Mouse (Mus musculus) kidney, embryonic 16.5 days (tissue): ENCODE data around the gene Samd3. TPM values are rescaled to one million over a fixed set of nuclear protein-coding genes. Genes with fewer than 3 reads are reported as not detected.

ENCODE experiments used
- ATAC-seq: fragments of 200-750 bp; cut with Nextera tagmentation; 2 replicates; pipeline ENCODE4 v1.8.0; 2017; ENCODE audit warnings: moderate TSS enrichment; ENCODE audit not compliant: low FRiP score, low TSS enrichment
- H3K27ac ChIP-seq: fragments of 300-500 bp; sonication (generic); 2 replicates; pipeline ENCODE4 v1.5.1; 2014; ENCODE audit warnings: low read length
- H3K27me3 ChIP-seq: fragments of 300-500 bp; sonication (generic); 2 replicates; pipeline ENCODE4 v1.6.1; 2014; ENCODE audit warnings: low read length, control low read depth, mixed read lengths; ENCODE audit not compliant: insufficient read depth
- H3K36me3 ChIP-seq: fragments of 300-500 bp; sonication (generic); 2 replicates; pipeline ENCODE4 v1.6.1; 2014; ENCODE audit warnings: low read length, control low read depth, mixed read lengths; ENCODE audit not compliant: insufficient read depth
- H3K4me1 ChIP-seq: fragments of 300-500 bp; sonication (generic); 2 replicates; pipeline ENCODE4 v1.6.1; 2014; ENCODE audit warnings: low read length, control low read depth, mixed read lengths; ENCODE audit not compliant: insufficient read depth
- H3K4me2 ChIP-seq: fragments of 300-500 bp; sonication (generic); replicated peaks from 2 replicates; pipeline ENCODE4 v1.6.1; 2014; ENCODE audit warnings: low read depth, low read length
- H3K4me3 ChIP-seq: fragments of 300-500 bp; sonication (generic); 2 replicates; pipeline ENCODE4 v1.5.1; 2014; ENCODE audit warnings: mild to moderate bottlenecking, low read length
- H3K9ac ChIP-seq: fragments of 300-500 bp; sonication (generic); replicated peaks from 2 replicates; pipeline ENCODE4 v1.6.1; 2014; ENCODE audit warnings: low read length
- H3K9me3 ChIP-seq: fragments of 300-500 bp; sonication (generic); 2 replicates; pipeline ENCODE4 v1.6.1; 2016; ENCODE audit warnings: low read length, control low read depth
- WGBS: fragments of 180-500 bp; shearing (Covaris S2); extraction: QIAGEN DNeasy Blood & Tissue Kit; methylation state at CpG from one replicate; pipeline ENCODE4 v1.1.7; 2014; 5-methylcytosine and 5-hydroxymethylcytosine counted together
- polyA plus RNA-seq: library from polyadenylated mRNA; unstranded; fragments of >200 nt; fragmentation: Nextera tagmentation; extraction: Ambion mirVana; gene quantifications from 2 replicates; pipeline ENCODE4 v1.2.1, GENCODE M21; 2015

Gene Samd3
- polyA plus RNA-seq = not detected in 2 replicates

DNA sequence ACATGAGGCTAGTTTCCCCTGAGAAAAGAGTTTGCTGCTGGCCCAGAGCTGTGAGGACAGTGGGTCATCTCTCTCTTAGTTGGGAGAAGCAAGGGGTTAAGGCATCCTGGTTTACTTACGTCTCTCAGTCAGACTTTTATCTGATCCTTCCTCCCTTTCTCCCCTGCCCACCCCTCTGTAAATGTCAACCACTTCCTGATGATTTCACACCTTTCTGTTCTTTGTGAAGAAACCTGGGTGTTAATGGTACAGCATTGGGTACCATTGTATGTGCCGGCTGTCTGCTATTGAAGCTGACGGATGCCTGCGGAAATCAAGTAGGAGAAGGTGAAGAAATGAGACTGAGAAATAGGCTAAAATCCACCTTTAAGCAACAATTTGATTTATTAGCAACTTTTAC lies at the start of gene Samd3:
Gene Samd3 (plus strand): TSS at position 220 of the 400 bp plus-strand sequence.
- Histone ChIP-seq H3K27me3 (no peaks in the 10 kb centered on the region), H3K36me3 (no peaks in the 10 kb centered on the region), H3K27ac (no peak within 1 kb of the TSS), H3K9me3 (no peaks in the 10 kb centered on the region), H3K4me3 (no peak within 1 kb of the TSS), H3K4me1 (no peaks in the 10 kb centered on the region), H3K4me2 (no peak within 1 kb of the TSS), H3K9ac (no peak within 1 kb of the TSS)
- 36% methylated on average over 4 of the region's 4 CpGs for WGBS
- no peak for ATAC-seq

GRCm38 (mm10) chr10:26185289-26185688 lies 44.2 kb upstream of the Samd3 start:
- no peak overlapping the region for H3K27ac ChIP-seq
- WGBS = 85% methylated on average over 5 of the region's 5 CpGs
- H3K4me3 ChIP-seq = no peak overlapping the region
- no peaks in the 10 kb centered on the region for H3K4me1 ChIP-seq
- H3K36me3 ChIP-seq = no peaks in the 10 kb centered on the region
- ATAC-seq = no peak
- no peak overlapping the region for H3K9ac ChIP-seq
- no peaks in the 10 kb centered on the region for H3K27me3 ChIP-seq
- no peak overlapping the region for H3K4me2 ChIP-seq
- H3K9me3 ChIP-seq = no peaks in the 10 kb centered on the region

GRCm38 (mm10) chr10:26190811-26191210 lies 38.7 kb upstream of the Samd3 start:
- Histone ChIP-seq H3K27me3 (no peaks in the 10 kb centered on the region), H3K4me3 (no peak overlapping the region), H3K9me3 (no peaks in the 10 kb centered on the region), H3K36me3 (no peaks in the 10 kb centered on the region), H3K27ac (no peak overlapping the region), H3K4me2 (no peak overlapping the region), H3K4me1 (no peaks in the 10 kb centered on the region), H3K9ac (no peak overlapping the region)
- ATAC-seq = no peak

DNA sequence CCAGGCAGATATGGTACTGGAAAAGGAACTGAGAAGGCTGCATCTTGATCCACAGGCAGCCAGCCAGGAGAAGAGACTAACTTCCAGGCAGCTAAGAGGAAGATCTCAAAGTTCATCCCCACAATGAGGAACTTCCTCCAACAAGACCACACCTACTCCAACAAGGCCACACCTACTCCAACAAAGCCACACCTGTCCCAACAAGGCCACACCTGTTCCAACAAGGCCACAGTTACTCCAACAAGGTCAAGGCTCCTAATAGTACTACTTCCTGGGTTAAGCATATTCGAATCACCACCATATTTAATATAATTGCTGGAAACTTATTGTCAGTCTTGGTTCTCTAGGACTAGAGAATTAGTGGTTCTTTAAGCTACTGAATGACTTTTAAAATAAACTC lies 34.6 kb upstream of the Samd3 start:
- H3K9me3 ChIP-seq = no peaks in the 10 kb centered on the region
- H3K36me3 ChIP-seq = no peaks in the 10 kb centered on the region
- H3K27ac ChIP-seq = no peak overlapping the region
- no peaks in the 10 kb centered on the region for H3K27me3 ChIP-seq
- H3K4me2 ChIP-seq = no peak overlapping the region
- no peak overlapping the region for H3K4me3 ChIP-seq
- no peaks in the 10 kb centered on the region for H3K4me1 ChIP-seq
- 88% methylated on average over 1 of the region's 1 CpGs for WGBS
- no peak overlapping the region for H3K9ac ChIP-seq
- ATAC-seq = no peak

DNA sequence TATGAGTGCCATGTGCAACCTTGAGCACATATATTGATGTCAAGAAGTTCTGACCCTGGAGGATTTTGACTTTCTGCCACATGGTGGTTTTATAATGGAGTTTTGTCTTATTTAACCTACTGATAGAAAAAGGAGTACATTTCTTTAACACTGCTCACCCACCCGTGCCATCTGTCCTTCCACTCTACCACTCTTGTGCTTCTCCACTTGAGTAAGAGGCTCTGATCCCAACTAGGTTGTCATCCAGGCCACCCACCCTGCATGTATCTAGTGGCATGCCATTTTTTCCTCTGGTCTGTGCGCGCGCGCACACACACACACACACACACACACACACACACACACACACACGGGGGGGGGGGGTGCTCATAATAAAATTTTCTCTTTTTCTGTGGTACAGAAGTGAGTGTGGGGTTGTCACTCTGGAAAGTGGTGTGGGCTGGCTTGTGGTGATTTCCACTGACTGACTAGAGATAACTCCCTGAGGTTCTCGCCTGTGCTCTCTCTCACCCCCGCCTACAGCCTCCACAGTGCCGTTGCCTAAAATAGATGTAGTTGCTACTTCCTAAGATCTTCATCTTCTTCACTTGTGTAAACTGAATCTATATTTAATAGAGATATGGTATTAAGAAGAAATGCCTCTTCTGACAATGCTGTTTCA lies 26.7 kb upstream of the Samd3 start:
- Histone ChIP-seq H3K4me3 (no peak overlapping the region), H3K4me2 (no peak overlapping the region), H3K9me3 (no peaks in the 10 kb centered on the region), H3K9ac (no peak overlapping the region), H3K36me3 (no peaks in the 10 kb centered on the region), H3K4me1 (no peaks in the 10 kb centered on the region), H3K27ac (no peak overlapping the region), H3K27me3 (no peaks in the 10 kb centered on the region)
- ATAC-seq = no peak
- 91% methylated on average over 9 of the region's 9 CpGs for WGBS

DNA sequence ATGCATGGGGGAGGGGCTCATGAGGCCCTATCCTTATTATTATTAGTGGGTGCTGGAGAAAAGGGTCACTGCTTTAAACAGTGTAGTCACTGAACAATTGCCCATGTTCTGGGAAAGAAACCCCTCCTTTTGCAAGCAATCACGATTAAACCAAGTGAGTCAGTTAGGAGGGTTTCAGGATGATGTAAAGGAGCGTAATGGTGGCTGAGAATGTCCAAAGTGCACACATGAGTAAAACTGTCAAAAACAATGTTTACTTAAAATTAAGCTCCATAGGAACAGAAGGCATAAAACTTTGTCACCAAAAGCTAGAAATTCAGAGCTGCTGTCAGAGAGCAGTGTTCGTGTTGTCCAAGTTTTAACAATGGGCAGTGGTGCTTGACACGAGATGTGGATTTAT lies 8.8 kb upstream of the Samd3 start:
- Histone ChIP-seq H3K4me1 (no peaks in the 10 kb centered on the region), H3K27me3 (no peaks in the 10 kb centered on the region), H3K36me3 (no peaks in the 10 kb centered on the region), H3K9me3 (no peaks in the 10 kb centered on the region), H3K9ac (no peak overlapping the region), H3K27ac (no peak overlapping the region), H3K4me2 (no peak overlapping the region), H3K4me3 (no peak overlapping the region)
- no peak for ATAC-seq
- WGBS = 44% methylated on average over 4 of the region's 4 CpGs

DNA sequence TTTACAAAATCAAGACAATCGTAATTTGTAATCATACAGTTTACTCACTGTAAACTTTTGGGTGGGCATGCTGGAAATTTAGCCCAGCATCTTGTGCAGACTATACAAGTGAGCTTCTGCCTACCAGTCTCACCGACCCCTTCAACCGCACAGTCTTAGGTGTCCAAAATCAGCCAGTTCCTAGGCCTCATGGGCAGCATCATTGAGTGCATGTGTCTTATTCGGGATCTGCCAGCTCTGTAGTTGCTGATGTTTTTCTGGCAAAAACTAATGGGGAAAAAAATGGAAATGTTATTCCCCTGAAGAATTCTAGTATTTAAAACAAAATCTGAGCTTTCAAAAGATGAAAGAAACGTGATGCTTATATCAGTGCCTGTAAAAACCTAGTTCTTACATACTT lies 3.3 kb upstream of the Samd3 start:
- H3K36me3 ChIP-seq = no peaks in the 10 kb centered on the region
- 89% methylated on average over 5 of the region's 5 CpGs for WGBS
- H3K4me2 ChIP-seq = no peak overlapping the region
- no peaks in the 10 kb centered on the region for H3K9me3 ChIP-seq
- H3K9ac ChIP-seq = no peak overlapping the region
- ATAC-seq = no peak
- H3K4me1 ChIP-seq = no peaks in the 10 kb centered on the region
- no peak overlapping the region for H3K27ac ChIP-seq
- H3K4me3 ChIP-seq = no peak overlapping the region
- H3K27me3 ChIP-seq = no peaks in the 10 kb centered on the region

- H3K9me3 ChIP-seq = no peaks in the 10 kb centered on the region
Measured at GRCm38 (mm10) chr10:26226734-26227133, 2.8 kb upstream of the Samd3 start.

DNA sequence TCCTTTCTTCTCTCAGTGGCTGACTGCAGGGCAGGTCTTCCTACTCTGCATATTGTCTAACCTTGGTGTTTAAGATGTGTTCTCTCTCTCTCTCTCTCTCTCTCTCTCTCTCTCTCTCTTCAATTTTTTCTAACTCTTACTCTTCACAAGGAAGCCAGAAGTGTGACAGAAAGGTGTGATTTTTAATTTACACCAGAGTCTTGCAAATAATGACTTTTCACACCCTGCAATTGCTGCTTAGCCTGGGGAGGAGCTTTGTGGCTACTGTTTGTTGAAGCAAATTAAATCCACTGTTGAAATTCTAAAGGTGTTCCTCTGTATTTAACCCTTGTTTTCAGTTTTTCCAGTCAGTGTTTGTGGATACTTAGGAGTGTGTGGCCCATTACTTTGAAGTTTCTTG lies 1.3 kb upstream of the Samd3 start:
- no peaks in the 10 kb centered on the region for H3K36me3 ChIP-seq
- no peak for ATAC-seq
- no peak overlapping the region for H3K9ac ChIP-seq
- no peak overlapping the region for H3K27ac ChIP-seq
- H3K27me3 ChIP-seq = no peaks in the 10 kb centered on the region
- H3K4me1 ChIP-seq = no peaks in the 10 kb centered on the region
- H3K4me3 ChIP-seq = no peak overlapping the region
- no peak overlapping the region for H3K4me2 ChIP-seq
- H3K9me3 ChIP-seq = no peaks in the 10 kb centered on the region

More at GRCm38 (mm10) chr10:26226734-26227133, 2.8 kb upstream of the Samd3 start:
- H3K27me3 ChIP-seq = no peaks in the 10 kb centered on the region
- 65% methylated on average over 2 of the region's 2 CpGs for WGBS
- no peak overlapping the region for H3K4me2 ChIP-seq
- H3K4me1 ChIP-seq = no peaks in the 10 kb centered on the region
- H3K4me3 ChIP-seq = no peak overlapping the region
- no peak overlapping the region for H3K27ac ChIP-seq
- no peaks in the 10 kb centered on the region for H3K36me3 ChIP-seq
- no peak overlapping the region for H3K9ac ChIP-seq
- no peak for ATAC-seq

DNA sequence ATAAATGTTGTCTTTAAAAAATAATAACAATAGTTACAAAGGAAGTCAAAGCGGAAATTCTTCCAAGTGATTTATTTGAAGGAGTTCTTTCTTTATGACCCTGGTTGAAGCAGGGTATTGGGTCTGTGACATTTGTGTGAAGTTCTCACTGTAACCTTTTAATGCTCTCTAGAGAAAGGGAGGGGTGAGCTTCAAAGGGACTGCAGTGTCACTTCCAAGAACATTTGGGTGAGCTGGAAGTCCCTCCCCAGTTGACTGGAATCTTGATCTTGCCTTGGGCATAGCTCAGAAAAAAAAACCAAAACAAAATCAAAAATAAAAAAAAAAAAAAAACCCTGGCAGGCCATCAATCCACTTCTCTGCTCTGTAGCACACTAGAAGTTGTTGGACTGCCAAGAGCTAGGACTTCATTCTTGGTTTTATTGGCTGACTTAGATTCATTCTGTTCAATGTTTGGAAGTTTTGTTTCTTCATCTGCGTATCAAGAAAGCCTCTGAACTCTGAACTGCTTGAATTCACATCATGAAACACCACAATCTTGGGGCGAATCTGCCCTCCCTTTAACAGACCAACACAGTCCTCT lies 2.7 kb downstream of the Samd3 start:
- no peak for ATAC-seq
- Histone ChIP-seq H3K4me2 (no peak overlapping the region), H3K9me3 (no peaks in the 10 kb centered on the region), H3K36me3 (no peaks in the 10 kb centered on the region), H3K9ac (no peak overlapping the region), H3K27ac (no peak overlapping the region), H3K4me3 (no peak overlapping the region), H3K27me3 (no peaks in the 10 kb centered on the region), H3K4me1 (no peaks in the 10 kb centered on the region)
- 64% methylated on average over 3 of the region's 3 CpGs for WGBS
